Mouse (Mus musculus): ENCODE data around the gene Kif17. TPM values are rescaled to one million over a fixed set of nuclear protein-coding genes. Genes with fewer than 3 reads are reported as not detected.

The Kif17 gene
- polyA plus RNA-seq, 1 experiment, result 1.6 TPM

DNA sequence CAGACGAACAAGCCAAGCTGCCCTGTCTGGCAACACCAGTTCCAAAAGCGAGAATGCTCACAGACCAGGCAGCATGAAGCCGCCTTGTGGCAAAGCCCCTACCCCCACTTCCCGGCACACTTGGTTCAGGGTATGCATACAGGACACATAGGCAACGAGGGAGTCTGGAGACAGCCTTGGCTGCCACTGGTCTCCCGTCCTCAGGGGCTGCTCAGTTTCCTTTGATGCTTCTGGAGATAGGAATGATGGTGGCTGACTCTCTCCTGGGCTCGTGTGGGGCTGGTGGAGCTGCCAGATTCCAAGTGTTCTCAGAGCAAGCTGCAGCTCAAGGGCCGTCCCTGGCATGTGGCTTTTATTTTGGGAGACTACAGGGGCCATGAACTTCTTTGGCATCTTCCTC lies 91.2 kb downstream of the Kif17 start:
- no peak overlapping the region for H3K4me3 ChIP-seq (replicated peaks; ENCODE audit: control insufficient read depth, low read depth, low read length)
- 72% methylated on average over 8 of the region's 8 CpGs for WGBS
- H3K4me1 ChIP-seq (ENCODE audit: control insufficient read depth, insufficient read depth, low read length), result no peaks in the 10 kb centered on the region
- H3K27ac ChIP-seq (ENCODE audit: control insufficient read depth, insufficient read depth, low read depth, low read length, poor library complexity), result no peak overlapping the region
- no peak for TF ChIP-seq CTCF (IDR thresholded peaks at IDR 0.05; ENCODE audit: control insufficient read depth, insufficient read depth, low read length)
- TF ChIP-seq POLR2A (IDR thresholded peaks at IDR 0.05; ENCODE audit: borderline replicate concordance, control insufficient read depth, low read depth, low read length), result no peak

DNA sequence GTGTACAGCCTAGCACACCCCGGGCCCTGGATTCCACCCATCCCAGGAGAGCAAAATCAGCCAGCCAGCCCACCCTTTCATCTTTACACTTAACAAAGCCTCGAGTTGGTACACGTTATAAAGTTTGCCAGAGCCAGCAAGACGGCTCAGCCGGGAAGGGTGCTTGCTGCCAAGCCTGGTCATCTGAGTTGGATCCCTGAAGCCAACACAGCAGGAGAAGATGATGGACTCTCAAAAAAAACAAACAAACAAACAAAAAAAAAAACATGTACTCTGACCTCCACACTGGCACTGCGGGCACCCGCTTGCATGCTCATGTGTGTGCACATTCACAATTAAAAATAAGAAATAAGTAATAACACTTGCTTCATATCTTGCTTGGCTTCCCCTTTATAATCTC lies 91.8 kb downstream of the Kif17 start:
- Histone ChIP-seq H3K4me3 (replicated peaks; ENCODE audit: control insufficient read depth, low read depth, low read length) (no peak overlapping the region), H3K4me1 (ENCODE audit: control insufficient read depth, insufficient read depth, low read length) (no peaks in the 10 kb centered on the region), H3K27ac (ENCODE audit: control insufficient read depth, insufficient read depth, low read depth, low read length, poor library complexity) (no peak overlapping the region)
- TF ChIP-seq CTCF (IDR thresholded peaks at IDR 0.05; ENCODE audit: control insufficient read depth, insufficient read depth, low read length) (no peak), POLR2A (IDR thresholded peaks at IDR 0.05; ENCODE audit: borderline replicate concordance, control insufficient read depth, low read depth, low read length) (no peak)
- WGBS, result 80% methylated on average over 7 of the region's 7 CpGs

DNA sequence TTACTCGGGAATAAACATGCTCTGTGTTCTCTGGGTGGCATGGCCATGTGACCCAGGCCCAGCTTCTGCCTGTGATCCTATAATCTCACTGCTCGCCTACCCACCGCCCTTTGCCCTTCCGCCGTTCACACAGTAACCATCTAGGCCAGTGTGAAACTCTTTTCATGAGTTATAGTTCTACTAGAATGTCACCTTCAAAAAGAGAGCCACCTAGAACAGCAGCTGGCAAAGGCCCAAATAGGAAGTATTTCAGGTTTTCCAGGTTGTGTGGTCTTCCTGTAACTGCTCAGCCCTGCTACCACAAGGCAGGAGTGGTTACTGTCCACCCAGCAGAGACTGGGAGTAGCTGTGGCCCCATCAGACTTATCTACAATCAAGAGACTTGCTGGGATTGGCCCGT lies 92.5 kb downstream of the Kif17 start:
- no peak for TF ChIP-seq CTCF (IDR thresholded peaks at IDR 0.05; ENCODE audit: control insufficient read depth, insufficient read depth, low read length)
- no peak for TF ChIP-seq POLR2A (IDR thresholded peaks at IDR 0.05; ENCODE audit: borderline replicate concordance, control insufficient read depth, low read depth, low read length)
- Histone ChIP-seq H3K4me1 (ENCODE audit: control insufficient read depth, insufficient read depth, low read length) (no peaks in the 10 kb centered on the region), H3K27ac (ENCODE audit: control insufficient read depth, insufficient read depth, low read depth, low read length, poor library complexity) (no peak overlapping the region), H3K4me3 (replicated peaks; ENCODE audit: control insufficient read depth, low read depth, low read length) (no peak overlapping the region)
- WGBS, result 65% methylated on average over 6 of the region's 6 CpGs

DNA sequence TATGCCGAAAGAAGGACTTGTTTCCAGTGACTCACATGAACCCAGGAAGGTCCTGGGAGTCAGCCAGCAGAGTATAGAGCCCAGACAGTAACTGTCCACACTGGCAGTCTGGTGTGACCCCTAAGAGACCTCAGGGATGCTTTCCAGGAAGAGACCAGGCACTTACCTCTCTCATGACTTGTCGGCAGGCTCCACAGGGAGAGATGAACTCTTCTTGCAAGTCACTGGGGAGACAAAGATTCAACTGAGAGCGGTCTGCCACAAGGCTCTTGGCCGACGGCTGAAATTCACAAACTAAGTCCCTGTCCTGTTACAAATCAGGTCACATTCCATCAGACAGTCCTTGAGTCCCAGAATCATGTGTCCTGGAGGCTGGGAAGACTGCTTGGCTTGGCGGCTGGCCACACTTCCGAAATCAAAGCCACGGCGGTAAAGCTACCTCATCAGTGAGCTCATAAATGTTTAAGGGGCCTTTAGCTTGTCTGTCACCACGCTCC lies 93.2 kb downstream of the Kif17 start:
- TF ChIP-seq CTCF (IDR thresholded peaks at IDR 0.05; ENCODE audit: control insufficient read depth, insufficient read depth, low read length) (no peak), POLR2A (IDR thresholded peaks at IDR 0.05; ENCODE audit: borderline replicate concordance, control insufficient read depth, low read depth, low read length) (no peak)
- H3K27ac ChIP-seq (ENCODE audit: control insufficient read depth, insufficient read depth, low read depth, low read length, poor library complexity), result no peak overlapping the region
- WGBS, result 80% methylated on average over 10 of the region's 10 CpGs
- H3K4me3 ChIP-seq (replicated peaks; ENCODE audit: control insufficient read depth, low read depth, low read length), result no peak overlapping the region
- H3K4me1 ChIP-seq (ENCODE audit: control insufficient read depth, insufficient read depth, low read length), result no peaks in the 10 kb centered on the region

- WGBS, result 61% methylated on average over 9 of the region's 9 CpGs
These were observed 94.8 kb downstream of the Kif17 start for GRCm38 (mm10) chr4:138344891-138345545.

GRCm38 (mm10) chr4:138347280-138347679 lies 97.0 kb downstream of the Kif17 start:
- no peak overlapping the region for H3K27ac ChIP-seq (ENCODE audit: control insufficient read depth, insufficient read depth, low read depth, low read length, poor library complexity)
- no peaks in the 10 kb centered on the region for H3K4me1 ChIP-seq (ENCODE audit: control insufficient read depth, insufficient read depth, low read length)
- H3K4me3 ChIP-seq (replicated peaks; ENCODE audit: control insufficient read depth, low read depth, low read length), result no peak overlapping the region
- 68% methylated on average over 1 of the region's 1 CpGs for WGBS
- TF ChIP-seq CTCF (IDR thresholded peaks at IDR 0.05; ENCODE audit: control insufficient read depth, insufficient read depth, low read length) (no peak), POLR2A (IDR thresholded peaks at IDR 0.05; ENCODE audit: borderline replicate concordance, control insufficient read depth, low read depth, low read length) (no peak)

More at GRCm38 (mm10) chr4:138344891-138345545, 94.8 kb downstream of the Kif17 start:
- Histone ChIP-seq H3K27ac (ENCODE audit: control insufficient read depth, insufficient read depth, low read depth, low read length, poor library complexity) (no peak overlapping the region), H3K4me1 (ENCODE audit: control insufficient read depth, insufficient read depth, low read length) (no peaks in the 10 kb centered on the region), H3K4me3 (replicated peaks; ENCODE audit: control insufficient read depth, low read depth, low read length) (no peak overlapping the region)
- TF ChIP-seq POLR2A (IDR thresholded peaks at IDR 0.05; ENCODE audit: borderline replicate concordance, control insufficient read depth, low read depth, low read length) (no peak), CTCF (IDR thresholded peaks at IDR 0.05; ENCODE audit: control insufficient read depth, insufficient read depth, low read length) (no peak)

DNA sequence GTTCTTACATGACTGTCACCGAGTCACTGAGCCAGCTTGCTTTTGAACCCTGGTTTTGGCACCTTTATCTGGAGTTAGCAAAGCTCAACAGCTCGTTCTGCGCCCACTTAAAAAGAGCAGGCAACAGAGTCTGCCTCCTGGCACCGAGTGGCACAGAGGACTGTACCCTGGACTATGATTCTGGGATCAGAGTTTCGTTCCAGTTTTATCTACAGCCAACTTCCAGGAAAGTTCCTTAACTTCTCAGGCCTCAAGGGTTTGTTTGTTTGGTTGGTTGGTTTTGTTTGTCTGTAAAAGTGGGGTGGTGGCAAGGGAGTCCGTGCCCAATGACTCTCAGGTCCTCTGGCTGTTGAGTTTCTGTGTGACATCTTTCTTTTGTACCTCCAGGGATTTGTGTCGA lies 98.5 kb downstream of the Kif17 start:
- Histone ChIP-seq H3K4me1 (ENCODE audit: control insufficient read depth, insufficient read depth, low read length) (no peaks in the 10 kb centered on the region), H3K4me3 (replicated peaks; ENCODE audit: control insufficient read depth, low read depth, low read length) (no peak overlapping the region), H3K27ac (ENCODE audit: control insufficient read depth, insufficient read depth, low read depth, low read length, poor library complexity) (no peak overlapping the region)
- TF ChIP-seq POLR2A (IDR thresholded peaks at IDR 0.05; ENCODE audit: borderline replicate concordance, control insufficient read depth, low read depth, low read length), result no peak
- no peak for TF ChIP-seq CTCF (IDR thresholded peaks at IDR 0.05; ENCODE audit: control insufficient read depth, insufficient read depth, low read length)
- WGBS, result 69% methylated on average over 7 of the region's 7 CpGs

Other genes with a start within 250 kb of the Kif17 start
- gene Hp1bp3, start 34.1 kb upstream of the Kif17 start, polyA plus RNA-seq (2011; ENCODE audit: insufficient read depth, insufficient read length, low replicate concordance, missing spikeins), result 116 and 226 TPM in 2 replicates
- 4.8 and 11.7 TPM in 2 replicates for gene Sh2d5, start within 50 bp of the Kif17 start, polyA plus RNA-seq (2011; ENCODE audit: insufficient read depth, insufficient read length, low replicate concordance, missing spikeins)
- gene Ddost, start 54.3 kb downstream of the Kif17 start, polyA plus RNA-seq (2011; ENCODE audit: insufficient read depth, insufficient read length, low replicate concordance, missing spikeins), result 31.4 and 64.8 TPM in 2 replicates
- gene Pink1, start 75.9 kb downstream of the Kif17 start, polyA plus RNA-seq (2011; ENCODE audit: insufficient read depth, insufficient read length, low replicate concordance, missing spikeins), result 35.7 and 48.1 TPM in 2 replicates
- 1.2 TPM in 1 of 2 replicates, not detected in the other for gene Cda, start 117.6 kb downstream of the Kif17 start, polyA plus RNA-seq (2011; ENCODE audit: insufficient read depth, insufficient read length, low replicate concordance, missing spikeins)
- not detected in 2 replicates for gene Fam43b, start 146.1 kb downstream of the Kif17 start, polyA plus RNA-seq (2011; ENCODE audit: insufficient read depth, insufficient read length, low replicate concordance, missing spikeins)
- 5.8 and 7.8 TPM in 2 replicates for gene Mul1, start 184.2 kb downstream of the Kif17 start, polyA plus RNA-seq (2011; ENCODE audit: insufficient read depth, insufficient read length, low replicate concordance, missing spikeins)
- 2.2 and 3.4 TPM in 2 replicates for gene Camk2n1, start 203.9 kb downstream of the Kif17 start, polyA plus RNA-seq (2011; ENCODE audit: insufficient read depth, insufficient read length, low replicate concordance, missing spikeins)